Mouse (Mus musculus): Measurements from ENCODE around the gene Sypl.

The Sypl gene

DNA sequence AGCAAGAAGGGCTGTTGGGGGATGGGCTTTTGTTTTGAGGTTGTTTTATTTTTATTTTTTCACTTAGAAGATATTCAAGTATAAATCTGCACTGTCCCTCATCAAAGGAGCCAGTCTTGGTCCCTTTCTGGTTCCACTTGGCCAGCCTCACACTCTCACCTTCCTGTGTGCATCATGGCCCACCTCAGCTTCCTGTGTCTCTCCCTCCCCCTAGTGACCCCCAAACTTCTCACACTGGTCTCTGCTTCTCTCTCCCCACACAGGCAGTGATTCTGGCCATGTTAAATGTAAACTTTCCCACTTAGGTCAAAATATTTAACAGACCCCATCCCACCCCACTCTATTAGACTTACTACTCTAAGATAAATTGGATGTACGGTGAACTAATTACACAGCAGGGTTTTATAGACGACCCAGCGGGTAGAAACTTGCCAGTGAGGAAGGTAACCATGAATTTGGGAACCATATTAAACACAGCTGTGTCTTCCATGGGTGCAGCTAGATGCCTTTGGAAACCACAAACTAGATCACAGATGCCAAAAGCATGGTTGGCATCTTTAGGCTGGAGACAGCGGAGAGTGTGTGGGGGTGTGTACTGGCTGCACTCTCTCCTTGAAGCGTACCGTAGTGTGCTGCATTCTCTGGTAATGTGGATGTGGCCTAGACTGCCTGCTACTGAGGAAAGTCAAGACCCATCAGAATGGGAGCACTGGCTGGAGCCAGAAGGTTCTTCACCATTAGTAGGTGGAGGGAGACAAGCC, 55.7 kb downstream of the Sypl start:
- TF ChIP-seq GATA4 (IDR thresholded peaks at IDR 0.05; ENCODE audit: insufficient replicate concordance, low read length) = no peak

GRCm38 (mm10) chr12:33010026-33010425, 56.3 kb downstream of the Sypl start:
- TF ChIP-seq GATA4 (IDR thresholded peaks at IDR 0.05; ENCODE audit: insufficient replicate concordance, low read length) = no peak

- no peak for TF ChIP-seq GATA4 (IDR thresholded peaks at IDR 0.05; ENCODE audit: insufficient replicate concordance, low read length)
Measured at GRCm38 (mm10) chr12:33014050-33014796, 60.5 kb downstream of the Sypl start.

DNA sequence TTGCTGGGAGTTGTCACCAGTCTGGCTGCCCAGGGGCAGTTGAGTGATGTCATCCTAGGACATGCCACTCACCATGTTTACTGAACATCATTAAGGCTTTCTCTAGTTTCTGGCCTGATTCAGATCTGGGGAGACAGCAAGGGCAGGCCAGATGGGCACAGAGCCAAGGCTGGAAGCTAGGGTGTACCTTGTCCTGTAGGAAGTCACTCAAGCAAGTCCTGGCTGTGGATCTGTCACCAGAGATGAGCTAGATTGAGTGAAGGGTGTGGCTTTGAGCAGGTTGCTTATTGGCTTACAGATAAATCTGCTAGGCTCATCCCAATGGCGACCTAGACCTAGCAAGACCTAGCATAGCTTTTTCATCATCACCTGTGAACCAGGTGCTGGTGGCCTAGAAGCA, 61.4 kb downstream of the Sypl start:
- no peak for TF ChIP-seq GATA4 (IDR thresholded peaks at IDR 0.05; ENCODE audit: insufficient replicate concordance, low read length)

DNA sequence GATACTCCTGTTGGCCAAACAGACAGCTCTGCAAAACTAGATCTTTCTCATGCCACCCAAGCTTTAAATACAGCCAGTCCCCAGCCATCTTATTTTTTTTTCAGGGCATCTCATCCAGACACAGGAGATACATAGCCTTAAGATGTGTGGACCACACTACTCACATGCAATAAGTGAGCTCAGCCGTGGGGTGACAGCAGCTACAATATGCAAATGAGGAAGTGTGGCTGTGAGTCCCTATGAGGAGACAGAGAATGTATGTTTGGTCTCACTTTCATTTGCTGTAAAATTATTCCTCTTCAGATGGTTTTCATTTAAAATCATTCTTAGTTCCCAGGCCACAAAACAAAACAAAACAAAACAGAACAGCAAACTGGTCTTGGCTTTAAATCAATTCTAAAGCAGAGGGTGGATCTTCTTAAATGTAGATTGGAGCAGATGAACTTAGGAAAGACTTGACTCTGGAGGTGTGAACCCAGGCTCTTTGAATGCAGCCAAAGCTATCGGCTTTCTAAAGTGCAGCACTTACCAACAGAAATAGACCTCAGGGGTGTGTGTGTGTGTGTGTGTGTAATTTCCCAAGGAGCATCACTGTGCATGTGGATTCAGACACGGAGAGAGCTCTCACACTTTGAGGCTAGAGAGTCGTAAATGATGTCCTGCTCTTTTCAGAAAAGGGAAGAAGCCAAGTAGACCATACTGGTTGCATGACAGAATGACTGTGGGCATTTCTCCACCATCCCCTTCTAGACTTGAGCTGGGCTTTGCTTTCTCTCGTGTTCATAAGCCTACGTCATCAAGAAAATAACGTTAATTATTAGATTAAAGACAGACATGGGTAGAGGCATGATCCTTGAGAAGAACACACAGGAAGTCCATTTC, 63.4 kb downstream of the Sypl start:
- TF ChIP-seq GATA4 (IDR thresholded peaks at IDR 0.05; ENCODE audit: insufficient replicate concordance, low read length) = no peak

DNA sequence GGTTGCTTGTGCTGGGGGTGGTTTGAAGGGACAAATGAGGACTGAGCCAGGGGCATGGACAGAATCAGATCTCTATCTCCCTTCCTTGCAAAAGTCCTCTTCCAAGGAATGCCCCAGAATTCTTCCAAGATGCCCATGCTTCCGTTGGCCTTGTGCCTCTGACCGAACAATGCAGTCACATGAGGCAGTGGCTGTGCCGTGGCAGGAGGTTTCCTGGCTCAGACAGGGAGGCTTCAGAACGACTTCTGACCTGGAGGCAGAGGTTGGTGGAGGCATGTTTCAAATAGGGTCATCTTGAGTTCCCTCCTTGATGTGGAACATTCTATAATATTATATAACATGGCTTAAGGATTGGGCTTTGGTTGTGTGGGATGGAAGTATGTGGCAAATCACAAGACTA, 64.9 kb downstream of the Sypl start:
- TF ChIP-seq GATA4 (IDR thresholded peaks at IDR 0.05; ENCODE audit: insufficient replicate concordance, low read length) = no peak

DNA sequence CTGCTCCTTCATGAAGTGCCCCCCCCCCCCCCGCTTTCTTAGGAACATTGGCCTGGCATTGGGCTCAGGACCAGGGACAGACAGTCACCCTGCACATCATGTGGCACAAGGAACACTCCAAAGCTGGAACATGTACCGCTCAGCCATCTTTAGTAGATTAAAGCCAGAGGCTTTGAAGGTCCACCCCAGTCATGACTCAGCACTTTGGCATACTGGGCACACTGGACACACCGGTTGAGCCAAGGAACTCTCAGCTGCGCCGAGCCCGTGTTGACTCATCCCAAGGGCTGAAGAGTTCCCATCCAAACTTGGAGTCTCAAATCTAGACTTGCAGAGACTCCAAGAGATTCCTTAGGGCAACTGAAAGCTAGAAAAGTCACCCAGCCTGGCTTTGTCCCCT, 66.3 kb downstream of the Sypl start:
- no peak for TF ChIP-seq GATA4 (IDR thresholded peaks at IDR 0.05; ENCODE audit: insufficient replicate concordance, low read length)

DNA sequence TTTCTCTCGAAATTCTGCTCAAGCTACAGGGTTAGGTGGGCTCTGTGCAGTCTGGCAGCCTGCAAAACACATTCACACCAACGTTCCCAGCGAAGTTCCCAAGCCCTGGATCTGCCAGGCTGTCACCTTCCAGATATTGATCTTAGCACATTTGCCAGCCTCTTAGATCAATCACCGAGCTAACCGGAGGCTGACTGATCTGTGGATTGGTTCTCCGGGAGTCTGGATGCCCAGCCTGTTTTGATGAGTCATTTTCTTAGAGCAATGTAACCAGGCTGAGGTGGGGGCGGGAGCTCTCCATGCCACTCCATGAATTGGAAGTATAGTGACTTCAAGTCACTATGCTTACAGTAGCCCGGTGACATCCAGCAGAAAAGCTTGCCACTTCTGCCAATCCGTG, 67.4 kb downstream of the Sypl start:
- TF ChIP-seq GATA4 (IDR thresholded peaks at IDR 0.05; ENCODE audit: insufficient replicate concordance, low read length) = no peak

- TF ChIP-seq GATA4 (IDR thresholded peaks at IDR 0.05; ENCODE audit: insufficient replicate concordance, low read length) = no peak
Measured at GRCm38 (mm10) chr12:33021751-33022150, 68.1 kb downstream of the Sypl start.

GRCm38 (mm10) chr12:33024524-33024923, 70.8 kb downstream of the Sypl start:
- TF ChIP-seq GATA4 (IDR thresholded peaks at IDR 0.05; ENCODE audit: insufficient replicate concordance, low read length) = no peak

GRCm38 (mm10) chr12:33027093-33027492, 73.4 kb downstream of the Sypl start:
- no peak for TF ChIP-seq GATA4 (IDR thresholded peaks at IDR 0.05; ENCODE audit: insufficient replicate concordance, low read length)

GRCm38 (mm10) chr12:33028109-33028691, 74.5 kb downstream of the Sypl start:
- TF ChIP-seq GATA4 (IDR thresholded peaks at IDR 0.05; ENCODE audit: insufficient replicate concordance, low read length) = no peak

DNA sequence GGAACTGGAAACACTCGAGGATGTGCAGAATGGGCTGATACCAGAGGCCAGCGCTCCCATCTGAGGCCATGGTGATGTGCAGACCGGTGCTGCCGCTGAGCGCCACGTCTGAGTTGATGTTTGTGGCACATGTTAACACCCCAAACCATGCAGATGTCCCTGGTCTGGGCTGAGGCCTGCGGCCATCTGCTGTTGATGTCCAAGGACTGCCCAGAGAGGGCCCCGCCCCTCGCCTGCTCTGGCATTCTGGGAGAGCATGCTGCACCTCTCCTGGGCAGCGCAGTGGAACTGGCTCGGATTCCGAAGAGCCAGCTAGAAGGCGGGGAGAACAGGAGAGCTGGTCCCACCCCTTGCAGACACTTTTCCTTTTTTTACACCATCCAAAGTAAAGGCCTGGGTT, 75.0 kb downstream of the Sypl start:
- no peak for TF ChIP-seq GATA4 (IDR thresholded peaks at IDR 0.05; ENCODE audit: insufficient replicate concordance, low read length)

Measured in liver, adult (tissue).